Mouse (Mus musculus) cerebellum, adult 11-12 months (tissue): ENCODE measurements around the gene Cttn.

Experiments
- DNase-seq: peaks from one replicate; pipeline ENCODE4 v3.0.0; 2022

The Cttn gene

DNA sequence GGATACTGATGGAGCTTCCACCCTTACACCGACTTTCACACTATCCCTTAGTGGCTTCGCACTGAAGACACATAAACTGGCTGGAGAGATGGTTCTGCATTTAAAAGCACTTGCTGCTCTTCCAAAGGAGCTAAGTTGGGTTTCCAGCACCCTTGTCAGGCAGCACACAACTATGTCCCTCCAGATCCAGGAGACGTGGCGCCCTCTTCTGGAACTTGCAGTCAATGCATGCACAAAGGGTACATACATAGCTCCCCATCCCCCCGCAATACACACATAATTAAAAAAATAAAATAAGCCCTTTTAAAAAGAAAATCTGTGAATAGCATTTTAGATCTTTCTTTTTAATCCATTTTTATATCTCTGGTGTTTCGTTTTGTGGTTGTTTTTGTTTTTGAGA, 83.3 kb downstream of the Cttn start:
- no peak for DNase-seq
